Mouse (Mus musculus): ENCODE results near the gene Arhgap31.

Arhgap31 gene

DNA sequence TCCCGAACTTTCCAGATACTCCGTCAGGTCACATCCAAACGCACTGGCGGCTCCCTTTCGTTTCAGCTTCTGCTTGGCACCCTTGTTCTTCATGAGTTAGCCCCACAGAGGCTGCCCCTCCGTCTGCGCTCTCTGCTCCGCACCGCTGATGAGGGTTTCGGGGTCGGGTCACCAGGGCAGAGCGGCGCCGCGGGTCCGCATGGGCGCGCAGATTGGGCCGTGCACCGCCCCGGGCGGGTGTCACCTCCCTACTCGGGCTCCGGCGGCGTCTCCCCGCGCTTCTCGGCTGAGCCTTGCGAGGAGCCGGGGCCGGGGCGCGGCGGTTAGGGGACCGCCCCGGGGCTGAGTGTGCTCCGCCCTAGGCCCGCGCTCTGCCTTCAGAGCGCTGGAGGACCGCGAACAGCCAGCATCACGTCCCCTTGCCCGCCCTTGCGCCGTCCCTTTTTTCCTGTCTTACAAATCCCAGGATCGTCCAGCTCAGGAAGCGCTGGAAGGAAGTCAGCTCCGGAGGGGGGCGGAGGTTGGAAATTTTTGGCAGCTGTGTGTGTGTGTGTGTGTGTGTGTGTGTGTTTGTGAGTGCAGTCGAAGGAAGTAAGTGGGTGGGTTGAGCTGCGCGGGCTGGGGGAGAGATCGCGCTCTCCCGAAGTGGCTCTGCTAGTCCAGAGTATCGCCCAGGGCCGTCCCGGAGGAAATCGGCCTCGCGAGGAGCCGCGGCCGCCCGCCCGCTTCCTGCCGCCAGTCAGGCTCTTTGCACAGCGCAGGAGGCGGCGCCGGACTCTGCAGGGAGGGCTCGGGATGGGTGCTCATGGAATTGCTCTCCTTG, at the start of gene Arhgap31:
Arhgap31 (minus strand) TSS at position 694 of the 823 bp plus-strand sequence.
- H3K4me3 ChIP-seq (replicated peaks; ENCODE audit: low read length) = peak within 1 kb of the TSS; percentile 80
- H3K9me3 ChIP-seq (ENCODE audit: low read length) = no peaks in the 10 kb centered on the region
- peaks cover 4% of the 10 kb centered on the region; the same call in 1 of the 2 replicates for H3K4me1 ChIP-seq (replicated peaks; ENCODE audit: low read depth, low read length)
- H3K27me3 ChIP-seq (ENCODE audit: insufficient read depth, low read length) = peaks cover 61% of the 10 kb centered on the region
- H3K36me3 ChIP-seq (ENCODE audit: insufficient read depth, low read length) = no peaks in the 10 kb centered on the region
- TF ChIP-seq NANOG (IDR thresholded peaks at IDR 0.05; ENCODE audit: borderline replicate concordance, low read length) (no peak), CTCF (conservative IDR thresholded peaks at IDR 0.05; ENCODE audit: low read length) (no peak), POU5F1 (IDR thresholded peaks at IDR 0.05; ENCODE audit: borderline replicate concordance, low read length) (no peak)

DNA sequence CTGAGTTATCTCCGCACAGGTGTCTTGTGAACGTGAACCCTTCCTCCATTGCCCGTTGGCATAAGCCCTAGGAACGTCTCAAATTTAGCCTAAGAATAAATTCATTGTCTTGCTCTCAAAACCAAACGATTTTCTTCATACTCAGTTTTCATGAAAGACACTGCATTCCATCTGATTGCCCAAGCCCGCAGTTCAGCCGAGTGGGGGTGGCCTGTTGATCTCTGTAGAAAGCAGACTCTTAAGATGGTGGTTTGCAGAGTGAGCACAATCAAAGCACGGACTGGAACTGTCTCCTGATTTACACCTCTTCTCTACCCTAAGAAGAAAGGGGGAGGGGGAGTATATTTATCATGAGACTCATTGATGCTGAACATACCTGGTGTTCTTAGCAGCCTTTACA, 49.3 kb upstream of the Arhgap31 start:
- Histone ChIP-seq H3K9me3 (ENCODE audit: low read length) (no peaks in the 10 kb centered on the region), H3K27me3 (ENCODE audit: insufficient read depth, low read length) (no peaks in the 10 kb centered on the region; the same call in 1 of the 2 replicates), H3K4me3 (replicated peaks; ENCODE audit: low read length) (no peak overlapping the region), H3K4me1 (replicated peaks; ENCODE audit: low read depth, low read length) (peaks cover 4% of the 10 kb centered on the region), H3K36me3 (ENCODE audit: insufficient read depth, low read length) (no peaks in the 10 kb centered on the region)
- TF ChIP-seq POU5F1 (IDR thresholded peaks at IDR 0.05; ENCODE audit: borderline replicate concordance, low read length) = no peak
- no peak for TF ChIP-seq CTCF (conservative IDR thresholded peaks at IDR 0.05; ENCODE audit: low read length)
- no peak for TF ChIP-seq NANOG (IDR thresholded peaks at IDR 0.05; ENCODE audit: borderline replicate concordance, low read length)

DNA sequence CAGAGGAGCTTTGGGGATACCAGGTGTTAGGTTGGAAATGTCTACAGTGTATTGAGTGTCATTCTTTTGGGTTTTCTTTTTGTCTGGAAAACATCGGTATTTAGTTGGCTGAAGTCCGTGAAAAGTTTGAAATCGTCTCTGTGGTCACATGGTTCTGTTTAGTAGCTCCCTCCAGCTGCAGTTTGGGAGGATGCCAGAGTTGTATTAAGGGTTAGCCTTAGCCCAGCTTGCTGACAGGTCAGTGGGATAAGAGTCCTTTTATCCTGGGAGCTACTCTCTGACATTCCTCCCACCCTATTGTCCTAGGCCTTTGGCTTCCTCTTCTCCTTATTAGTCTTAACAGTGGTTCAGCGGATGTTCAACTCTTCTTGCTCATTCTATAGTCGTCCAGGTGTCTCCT, 48.9 kb upstream of the Arhgap31 start:
- Histone ChIP-seq H3K4me3 (replicated peaks; ENCODE audit: low read length) (no peak overlapping the region), H3K36me3 (ENCODE audit: insufficient read depth, low read length) (no peaks in the 10 kb centered on the region), H3K27me3 (ENCODE audit: insufficient read depth, low read length) (no peaks in the 10 kb centered on the region; the same call in 1 of the 2 replicates), H3K9me3 (ENCODE audit: low read length) (no peaks in the 10 kb centered on the region), H3K4me1 (replicated peaks; ENCODE audit: low read depth, low read length) (peaks cover 4% of the 10 kb centered on the region)
- TF ChIP-seq NANOG (IDR thresholded peaks at IDR 0.05; ENCODE audit: borderline replicate concordance, low read length) (no peak), CTCF (conservative IDR thresholded peaks at IDR 0.05; ENCODE audit: low read length) (no peak), POU5F1 (IDR thresholded peaks at IDR 0.05; ENCODE audit: borderline replicate concordance, low read length) (no peak)

DNA sequence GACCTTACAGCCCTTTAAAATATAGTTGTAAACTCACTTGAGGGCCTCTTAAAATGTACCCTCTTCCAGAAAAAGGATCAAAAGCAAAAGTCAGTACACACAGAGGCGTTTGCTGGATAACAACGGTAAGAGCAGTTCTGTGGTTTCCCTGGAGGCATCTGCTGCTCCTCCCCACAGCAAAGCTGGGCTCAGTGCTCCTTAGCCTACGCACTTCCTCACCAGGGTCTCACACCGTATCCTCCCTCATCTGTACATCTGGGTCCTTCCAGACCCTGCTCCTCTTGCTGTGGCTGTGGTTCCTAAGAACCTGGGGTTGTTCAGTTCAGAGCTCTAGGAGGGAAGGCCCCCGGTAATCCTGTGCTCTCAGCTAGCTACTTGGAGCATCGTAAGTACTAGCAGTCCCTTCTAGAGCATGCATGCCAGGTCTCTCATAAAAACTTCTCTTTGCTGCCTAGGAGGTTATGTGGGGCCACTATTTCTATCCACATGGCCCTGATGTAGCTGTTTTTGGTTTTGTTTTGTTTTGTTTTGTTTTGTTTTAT, 47.8 kb upstream of the Arhgap31 start:
- H3K4me1 ChIP-seq (replicated peaks; ENCODE audit: low read depth, low read length) = peaks cover 4% of the 10 kb centered on the region
- H3K4me3 ChIP-seq (replicated peaks; ENCODE audit: low read length) = no peak overlapping the region
- H3K27me3 ChIP-seq (ENCODE audit: insufficient read depth, low read length) = no peaks in the 10 kb centered on the region; the same call in 1 of the 2 replicates
- no peak for TF ChIP-seq CTCF (conservative IDR thresholded peaks at IDR 0.05; ENCODE audit: low read length)
- no peaks in the 10 kb centered on the region for H3K9me3 ChIP-seq (ENCODE audit: low read length)
- H3K36me3 ChIP-seq (ENCODE audit: insufficient read depth, low read length) = no peaks in the 10 kb centered on the region

DNA sequence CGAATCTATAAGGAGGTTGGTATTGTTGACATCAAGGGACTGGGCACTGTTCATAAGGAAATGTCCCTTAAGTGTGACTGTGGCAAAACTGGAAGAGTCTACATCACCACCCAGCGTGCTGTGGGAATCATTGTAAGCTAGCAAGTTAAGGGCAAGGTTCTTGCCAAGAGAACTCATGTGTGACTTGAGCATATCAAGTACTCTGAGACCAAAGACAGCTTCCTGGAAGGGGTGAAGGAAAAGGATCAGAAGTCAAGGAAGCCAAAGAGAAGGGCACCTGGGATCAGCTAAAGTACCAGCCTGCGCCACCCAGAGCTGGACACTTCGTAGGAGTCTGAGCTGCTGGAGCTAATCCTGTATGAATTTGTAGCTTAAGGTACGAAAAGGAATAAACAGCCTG, 47.2 kb upstream of the Arhgap31 start:
- TF ChIP-seq CTCF (conservative IDR thresholded peaks at IDR 0.05; ENCODE audit: low read length) (no peak), POU5F1 (IDR thresholded peaks at IDR 0.05; ENCODE audit: borderline replicate concordance, low read length) (no peak), NANOG (IDR thresholded peaks at IDR 0.05; ENCODE audit: borderline replicate concordance, low read length) (no peak)

DNA sequence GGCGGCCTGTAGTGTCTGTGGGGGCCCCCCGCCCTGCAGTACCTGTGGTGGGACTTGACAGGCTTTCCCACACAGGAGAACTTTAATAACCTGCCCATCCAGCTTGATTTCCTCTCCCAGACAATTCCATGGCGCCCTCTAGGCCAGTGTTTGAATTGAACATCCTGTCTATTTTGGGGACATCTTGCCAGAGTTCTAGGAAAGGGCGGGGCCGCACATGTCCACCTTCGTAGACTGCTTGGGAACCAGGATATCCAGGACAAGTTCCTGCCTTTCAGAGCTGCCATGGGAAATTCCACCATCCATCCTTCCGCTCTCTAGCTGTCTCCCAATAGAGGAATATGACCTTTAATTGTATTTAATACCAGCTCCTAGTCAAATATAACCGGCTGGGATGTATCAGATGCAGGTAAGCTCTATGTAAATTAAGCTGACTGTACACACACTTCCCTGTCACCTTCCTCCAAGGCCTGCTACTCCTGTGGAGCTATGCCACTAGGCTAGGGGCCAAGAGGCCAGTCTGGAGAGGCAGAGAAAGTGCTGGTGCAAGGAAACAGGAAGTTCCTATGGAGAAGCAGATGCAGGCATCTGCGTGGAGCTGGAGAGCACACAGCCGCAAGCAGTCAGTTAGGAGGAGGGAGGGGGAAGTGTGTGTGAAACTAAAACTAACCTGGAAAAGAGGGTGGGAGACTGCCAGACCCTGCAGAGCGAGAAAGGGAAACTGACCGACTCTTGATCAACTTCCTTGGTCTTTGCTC, 45.2 kb upstream of the Arhgap31 start:
- no peaks in the 10 kb centered on the region for H3K9me3 ChIP-seq (ENCODE audit: low read length)
- no peaks in the 10 kb centered on the region; the same call in 1 of the 2 replicates for H3K27me3 ChIP-seq (ENCODE audit: insufficient read depth, low read length)
- peaks cover 4% of the 10 kb centered on the region for H3K4me1 ChIP-seq (replicated peaks; ENCODE audit: low read depth, low read length)
- H3K4me3 ChIP-seq (replicated peaks; ENCODE audit: low read length) = no peak overlapping the region
- TF ChIP-seq CTCF (conservative IDR thresholded peaks at IDR 0.05; ENCODE audit: low read length) (no peak), POU5F1 (IDR thresholded peaks at IDR 0.05; ENCODE audit: borderline replicate concordance, low read length) (no peak), NANOG (IDR thresholded peaks at IDR 0.05; ENCODE audit: borderline replicate concordance, low read length) (no peak)
- H3K36me3 ChIP-seq (ENCODE audit: insufficient read depth, low read length) = no peaks in the 10 kb centered on the region

More for the DNA sequence above, 47.2 kb upstream of the Arhgap31 start:
- Histone ChIP-seq H3K9me3 (ENCODE audit: low read length) (no peaks in the 10 kb centered on the region), H3K4me1 (replicated peaks; ENCODE audit: low read depth, low read length) (peaks cover 4% of the 10 kb centered on the region), H3K36me3 (ENCODE audit: insufficient read depth, low read length) (no peaks in the 10 kb centered on the region), H3K4me3 (replicated peaks; ENCODE audit: low read length) (no peak overlapping the region), H3K27me3 (ENCODE audit: insufficient read depth, low read length) (no peaks in the 10 kb centered on the region; the same call in 1 of the 2 replicates)

DNA sequence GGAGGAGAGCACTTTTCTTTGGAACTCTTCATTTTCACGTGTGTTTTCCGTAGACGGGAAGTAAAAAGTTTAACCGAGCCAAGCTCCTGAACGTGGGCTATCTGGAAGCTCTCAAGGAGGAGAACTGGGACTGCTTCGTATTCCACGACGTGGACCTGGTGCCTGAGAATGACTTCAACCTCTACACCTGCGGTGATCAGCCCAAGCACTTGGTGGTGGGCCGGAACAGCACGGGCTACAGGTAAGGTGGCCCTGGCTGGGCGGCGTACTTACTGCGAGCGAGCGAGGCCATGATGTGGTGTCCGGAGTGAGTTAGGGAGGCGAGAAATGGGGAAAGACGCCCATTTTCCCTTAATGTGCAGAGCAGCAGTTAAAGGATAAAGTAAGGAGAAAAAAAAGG, 44.6 kb upstream of the Arhgap31 start:
- Histone ChIP-seq H3K36me3 (ENCODE audit: insufficient read depth, low read length) (no peaks in the 10 kb centered on the region), H3K27me3 (ENCODE audit: insufficient read depth, low read length) (no peaks in the 10 kb centered on the region; the same call in 1 of the 2 replicates), H3K4me3 (replicated peaks; ENCODE audit: low read length) (no peak overlapping the region), H3K9me3 (ENCODE audit: low read length) (no peaks in the 10 kb centered on the region), H3K4me1 (replicated peaks; ENCODE audit: low read depth, low read length) (peaks cover 4% of the 10 kb centered on the region)
- TF ChIP-seq POU5F1 (IDR thresholded peaks at IDR 0.05; ENCODE audit: borderline replicate concordance, low read length) = no peak
- TF ChIP-seq NANOG (IDR thresholded peaks at IDR 0.05; ENCODE audit: borderline replicate concordance, low read length) = no peak
- no peak for TF ChIP-seq CTCF (conservative IDR thresholded peaks at IDR 0.05; ENCODE audit: low read length)

DNA sequence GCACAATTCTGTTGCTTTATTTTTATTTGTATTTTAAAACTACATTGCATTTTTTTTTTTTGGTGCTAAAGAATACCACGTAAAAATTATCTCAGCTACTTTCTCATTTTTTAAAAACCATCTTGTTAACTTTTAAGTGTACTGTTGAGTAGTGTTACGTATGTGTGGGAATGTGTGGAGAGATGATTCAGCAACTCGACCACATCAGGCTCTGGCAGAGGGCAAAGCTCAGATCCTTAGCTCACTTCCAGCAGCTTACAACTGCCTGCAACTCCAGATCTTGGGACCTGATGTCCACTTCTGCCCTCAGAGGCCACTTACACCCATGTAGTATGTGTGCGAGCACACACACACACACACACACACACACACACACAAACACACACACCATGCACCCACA, 43.5 kb upstream of the Arhgap31 start:
- Histone ChIP-seq H3K9me3 (ENCODE audit: low read length) (no peaks in the 10 kb centered on the region), H3K4me1 (replicated peaks; ENCODE audit: low read depth, low read length) (peaks cover 4% of the 10 kb centered on the region), H3K36me3 (ENCODE audit: insufficient read depth, low read length) (no peaks in the 10 kb centered on the region), H3K4me3 (replicated peaks; ENCODE audit: low read length) (no peak overlapping the region), H3K27me3 (ENCODE audit: insufficient read depth, low read length) (peaks cover 2% of the 10 kb centered on the region; the same call in 1 of the 2 replicates)
- TF ChIP-seq CTCF (conservative IDR thresholded peaks at IDR 0.05; ENCODE audit: low read length) = no peak
- TF ChIP-seq NANOG (IDR thresholded peaks at IDR 0.05; ENCODE audit: borderline replicate concordance, low read length) = no peak
- TF ChIP-seq POU5F1 (IDR thresholded peaks at IDR 0.05; ENCODE audit: borderline replicate concordance, low read length) = no peak

Data from E14TG2a.4 (cell line).